Mouse (Mus musculus): ENCODE data around the gene Serpinb1a.

Gene Serpinb1a

GRCm38 (mm10) chr13:32797085-32797484 lies 53.9 kb downstream of the Serpinb1a start:
- DNase-seq (ENCODE audit: low spot score), result no peak

GRCm38 (mm10) chr13:32795166-32795565 lies 55.8 kb downstream of the Serpinb1a start:
- DNase-seq (ENCODE audit: low spot score), result no peak

GRCm38 (mm10) chr13:32794619-32795018 lies 56.4 kb downstream of the Serpinb1a start:
- peak; percentile 15 for DNase-seq (ENCODE audit: low spot score)

Measured in testis, postnatal 14 days (tissue).